Comparison of ENCODE assay signal across 8 mouse cellular contexts in genomic region chr6:83775638-83776293, GRCm38 (mm10). TPM values are rescaled to one million over a fixed set of nuclear protein-coding genes. Genes with fewer than 3 reads are reported as not detected.
A peak's percentile ranks its signal among the peaks of the same experiment; 100 is the strongest.
DNase-seq lines count a peak whose midpoint lies in the region; ATAC-seq lines count a peak whose summit lies in the region.

Gene Tex261 (minus strand): TSS chr6:83775813.

- peak within 1 kb of the TSS; percentile 97 for H3K9ac ChIP-seq in hindbrain, embryonic 16.5 days (ENCODE audit: low read depth, low read length)

- DNase-seq in WW6 (ENCODE audit: low read depth, low spot score), result peak; percentile 80
- peak; percentile 84 to 91 for DNase-seq in cerebellum, postnatal 4 days (ENCODE audit: low spot score in 2 of 2)
- DNase-seq in gastrocnemius, adult 18-20 months (ENCODE audit: low spot score), result peak; percentile 91
- peak; percentile 90 to 93 for DNase-seq in left cerebral cortex, adult 18-20 months (ENCODE audit: low spot score in 2 of 2)
- peak; percentile 95 for DNase-seq in right cerebral cortex, adult 18-20 months
- peak; percentile 56 for DNase-seq in urinary bladder, postnatal 10 days (ENCODE audit: low spot score)

- no peaks in the 10 kb centered on the region for H3K9me3 ChIP-seq in hindbrain, embryonic 16.5 days (ENCODE audit: control insufficient read depth, low read length)

- H3K36me3 ChIP-seq in hindbrain, embryonic 16.5 days (ENCODE audit: control insufficient read depth, insufficient read depth, low read length), result peaks cover 4% of the 10 kb centered on the region; the same call in 1 of the 2 replicates
- peaks cover 26% of the 10 kb centered on the region; the same call in 1 of the 2 replicates for H3K36me3 ChIP-seq in macrophage (ENCODE audit: inconsistent target)

- H3K4me3 ChIP-seq in hindbrain, embryonic 16.5 days (ENCODE audit: low read length), result peak within 1 kb of the TSS; percentile 99
- H3K4me3 ChIP-seq in macrophage (ENCODE audit: inconsistent target), result peak within 1 kb of the TSS; percentile 98

- H3K4me2 ChIP-seq in hindbrain, embryonic 16.5 days (ENCODE audit: low read length), result peak within 1 kb of the TSS; percentile 94

- H3K27me3 ChIP-seq in hindbrain, embryonic 16.5 days (replicated peaks; ENCODE audit: control insufficient read depth, insufficient read depth, low read length), result no peaks in the 10 kb centered on the region

- peak; percentile 99 for ATAC-seq in hindbrain, embryonic 16.5 days

- peak within 1 kb of the TSS; percentile 90 for H3K27ac ChIP-seq in hindbrain, embryonic 16.5 days (ENCODE audit: low read depth, low read length)
- H3K27ac ChIP-seq in macrophage, result peak within 1 kb of the TSS; percentile 68

- H3K79me2 ChIP-seq in macrophage (ENCODE audit: inconsistent target), result peaks cover 27% of the 10 kb centered on the region

- peaks cover 21% of the 10 kb centered on the region for H3K4me1 ChIP-seq in hindbrain, embryonic 16.5 days (ENCODE audit: control insufficient read depth, insufficient read depth, low read depth, low read length)

- 0% methylated on average over 44 of the region's 45 CpGs for WGBS in hindbrain, embryonic 16.5 days
- 1% methylated on average over 45 of the region's 45 CpGs for WGBS in macrophage (ENCODE audit: missing documents)

RNA-seq across cellular contexts. Expression of gene Tex261, which starts in this region (rescaled TPM):
- total RNA-seq in gastrocnemius, adult 18-20 months (2021), result 10 to 100 TPM; 41.1 to 55.3 TPM
- 63.1 and 70.0 TPM in 2 replicates for polyA plus RNA-seq in hindbrain, embryonic 16.5 days (2015; fragmentation: Nextera tagmentation; extraction: Ambion mirVana)
- 10 to 100 TPM; 45.9 TPM for total RNA-seq in left cerebral cortex, adult 18-20 months (2021)
- total RNA-seq in macrophage (2018; cell fraction: chromatin; rRNA removed), result 10 to 100 TPM in 18 of 26 experiments, 1 to 10 TPM in 8; 2.1 to 56.1 (median 17.3) TPM
- total RNA-seq in macrophage (2018; cell fraction: cytosol; rRNA removed), result 10 to 100 TPM; 40.2 to 81.6 (median 56.3) TPM
- 10 to 100 TPM; 23.6 to 80.5 (median 45.1) TPM for total RNA-seq in macrophage (2018; cell fraction: nucleus; rRNA removed)
- 35.3 to 72.5 TPM (median 65.9 TPM) in 3 replicates for polyA plus RNA-seq in macrophage (2018)

Comparison
In these comparisons a context has a peak if more than half of its experiments do, and no peak if none do; other contexts are left out.
1. Peak in every context shown above with its lines: DNase-seq, ATAC-seq, H3K4me3 ChIP-seq and H3K27ac ChIP-seq.